Mouse (Mus musculus): ENCODE measurements around the gene Rbpms2. TPM values are rescaled to one million over a fixed set of nuclear protein-coding genes. Genes with fewer than 3 reads are reported as not detected.
"Not testable (repeated sequence)": the region's sequence is repeated elsewhere in the genome, so short reads cannot be mapped to it uniquely, and the experiment has no call there.

Rbpms2 gene
- polyA plus RNA-seq, 1 experiment from 2014 or later: 6.5 TPM

DNA sequence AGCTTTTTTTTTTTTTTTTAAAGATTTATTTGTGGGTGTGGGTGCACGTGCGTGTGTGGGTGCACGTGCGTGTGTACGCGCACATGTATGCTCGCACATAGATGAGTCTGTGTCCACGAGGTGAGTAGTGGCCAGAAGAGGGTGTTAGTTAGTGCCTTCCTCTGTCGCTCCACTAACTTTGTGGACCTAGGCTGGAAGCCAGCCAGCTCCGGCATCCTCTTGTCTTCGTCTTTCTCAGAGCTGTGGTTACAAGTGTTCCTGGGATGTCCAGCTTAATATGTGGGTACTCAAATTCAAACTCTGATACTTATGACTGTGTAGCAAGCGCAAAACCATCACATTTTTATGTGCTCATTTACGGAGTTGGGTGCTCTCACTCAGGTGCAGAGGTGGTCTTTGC lies 19.3 kb downstream of the Rbpms2 start:
- WGBS: 84% methylated on average over 13 of the region's 13 CpGs
- H3K9ac ChIP-seq (replicated peaks; ENCODE audit: low read depth): no peak overlapping the region

DNA sequence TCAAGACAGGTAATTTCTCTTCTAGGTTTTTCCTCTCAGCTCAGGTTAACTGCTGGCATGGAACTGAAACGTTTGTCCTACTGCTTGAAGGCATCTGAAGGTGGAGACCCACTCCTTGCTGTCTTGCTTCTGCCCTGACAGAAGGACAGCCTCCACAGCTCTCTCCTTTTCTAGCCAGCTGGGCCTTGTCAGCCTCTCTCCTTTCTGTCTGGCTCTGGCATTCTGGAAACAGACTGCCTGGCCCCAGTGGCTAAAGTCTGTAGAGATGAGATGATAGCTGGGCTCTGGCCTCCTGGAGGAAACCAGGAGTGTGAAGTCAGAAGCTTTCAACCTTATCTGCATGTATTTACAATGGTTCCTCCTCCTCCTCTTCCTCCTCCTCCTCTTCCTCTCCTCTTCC lies 20.5 kb downstream of the Rbpms2 start:
- Histone ChIP-seq H3K4me2 (replicated peaks; ENCODE audit: low read depth, low read length) (no peak overlapping the region), H3K4me3 (ENCODE audit: low read depth, low read length) (no peak overlapping the region), H3K27me3 (replicated peaks; ENCODE audit: insufficient read depth, low read length) (no peaks in the 10 kb centered on the region), H3K27ac (ENCODE audit: low read length) (no peak overlapping the region), H3K9me3 (ENCODE audit: low read length) (no peaks in the 10 kb centered on the region), H3K4me1 (ENCODE audit: insufficient read depth, low read depth, low read length) (no peaks in the 10 kb centered on the region), H3K9ac (replicated peaks; ENCODE audit: low read depth) (no peak overlapping the region), H3K36me3 (ENCODE audit: insufficient read depth, low read length) (no peaks in the 10 kb centered on the region)
- 10% methylated on average over 1 of the region's 1 CpGs for WGBS
- peak; percentile 62 for DNase-seq (ENCODE audit: low spot score)
- peak; percentile 73 for ATAC-seq
- no peak for TF ChIP-seq CTCF (IDR thresholded peaks at IDR 0.05)
- TF ChIP-seq EP300 (IDR thresholded peaks at IDR 0.05): no peak

More for the DNA sequence above, 19.3 kb downstream of the Rbpms2 start:
- TF ChIP-seq CTCF (IDR thresholded peaks at IDR 0.05): no peak
- no peak for TF ChIP-seq EP300 (IDR thresholded peaks at IDR 0.05)
- no peaks in the 10 kb centered on the region for H3K9me3 ChIP-seq (ENCODE audit: low read length)
- no peaks in the 10 kb centered on the region for H3K4me1 ChIP-seq (ENCODE audit: insufficient read depth, low read depth, low read length)
- ATAC-seq (no peak), DNase-seq (ENCODE audit: low spot score) (no peak)
- no peak overlapping the region for H3K27ac ChIP-seq (ENCODE audit: low read length)
- no peak overlapping the region for H3K4me2 ChIP-seq (replicated peaks; ENCODE audit: low read depth, low read length)
- H3K4me3 ChIP-seq (ENCODE audit: low read depth, low read length): no peak overlapping the region
- no peaks in the 10 kb centered on the region for H3K27me3 ChIP-seq (replicated peaks; ENCODE audit: insufficient read depth, low read length)
- H3K36me3 ChIP-seq (ENCODE audit: insufficient read depth, low read length): no peaks in the 10 kb centered on the region

DNA sequence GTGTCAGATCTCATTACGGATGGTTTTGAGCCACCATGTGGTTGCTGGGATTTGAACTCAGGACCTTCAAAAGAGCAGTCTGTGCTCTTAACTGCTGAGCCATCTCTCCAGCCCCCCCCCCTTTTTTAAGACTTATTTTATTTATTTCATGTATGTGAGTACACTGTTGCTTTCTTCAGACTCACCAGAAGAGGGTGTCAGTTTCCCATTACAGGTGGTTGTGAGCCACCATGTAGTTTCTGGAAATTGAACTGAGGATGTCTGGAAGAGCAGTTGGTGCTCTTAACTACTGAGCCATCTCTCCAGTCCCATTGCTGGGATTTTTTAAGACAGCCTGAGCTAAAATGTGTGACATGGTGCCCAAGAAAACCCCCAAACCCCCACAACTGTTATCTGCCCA lies 22.5 kb downstream of the Rbpms2 start:
- WGBS: 70% methylated on average over 1 of the region's 1 CpGs
- TF ChIP-seq CTCF (IDR thresholded peaks at IDR 0.05): peak; percentile 47

DNA sequence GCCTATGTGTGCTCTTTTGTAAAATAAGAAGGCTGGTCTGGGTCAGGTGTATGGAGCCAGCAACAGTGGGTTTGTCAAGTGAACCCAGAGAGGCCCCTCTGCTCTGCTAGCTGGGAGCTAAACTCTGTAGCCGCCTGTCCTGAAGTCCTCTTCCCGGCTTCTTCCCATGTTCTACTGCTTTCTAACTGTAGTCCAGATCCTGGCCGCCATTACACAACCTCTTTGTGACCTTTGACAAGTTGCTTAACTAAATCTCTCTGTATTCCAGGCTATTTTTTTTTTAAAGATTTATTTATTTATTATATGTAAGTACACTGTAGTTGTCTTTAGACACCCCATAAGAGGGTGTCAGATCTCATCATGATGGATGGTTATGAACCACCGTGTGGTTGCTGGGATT lies 24.3 kb downstream of the Rbpms2 start:
- Histone ChIP-seq H3K36me3 (ENCODE audit: insufficient read depth, low read length) (no peaks in the 10 kb centered on the region), H3K4me1 (ENCODE audit: insufficient read depth, low read depth, low read length) (no peaks in the 10 kb centered on the region), H3K9me3 (ENCODE audit: low read length) (no peaks in the 10 kb centered on the region), H3K27me3 (replicated peaks; ENCODE audit: insufficient read depth, low read length) (no peaks in the 10 kb centered on the region), H3K4me2 (replicated peaks; ENCODE audit: low read depth, low read length) (no peak overlapping the region), H3K9ac (replicated peaks; ENCODE audit: low read depth) (no peak overlapping the region), H3K4me3 (ENCODE audit: low read depth, low read length) (no peak overlapping the region), H3K27ac (ENCODE audit: low read length) (no peak overlapping the region)
- WGBS: 87% methylated on average over 4 of the region's 4 CpGs
- no peak for DNase-seq (ENCODE audit: low spot score)
- no peak for ATAC-seq
- TF ChIP-seq EP300 (IDR thresholded peaks at IDR 0.05) (no peak), CTCF (IDR thresholded peaks at IDR 0.05) (no peak)

More for the DNA sequence above, 22.5 kb downstream of the Rbpms2 start:
- H3K9ac ChIP-seq (replicated peaks; ENCODE audit: low read depth); H3K36me3 ChIP-seq (ENCODE audit: insufficient read depth, low read length); H3K27ac ChIP-seq (ENCODE audit: low read length); H3K4me2 ChIP-seq (replicated peaks; ENCODE audit: low read depth, low read length); H3K4me3 ChIP-seq (ENCODE audit: low read depth, low read length); H3K27me3 ChIP-seq (replicated peaks; ENCODE audit: insufficient read depth, low read length); ATAC-seq; H3K4me1 ChIP-seq (ENCODE audit: insufficient read depth, low read depth, low read length); H3K9me3 ChIP-seq (ENCODE audit: low read length); DNase-seq (ENCODE audit: low spot score): not testable (repeated sequence)

DNA sequence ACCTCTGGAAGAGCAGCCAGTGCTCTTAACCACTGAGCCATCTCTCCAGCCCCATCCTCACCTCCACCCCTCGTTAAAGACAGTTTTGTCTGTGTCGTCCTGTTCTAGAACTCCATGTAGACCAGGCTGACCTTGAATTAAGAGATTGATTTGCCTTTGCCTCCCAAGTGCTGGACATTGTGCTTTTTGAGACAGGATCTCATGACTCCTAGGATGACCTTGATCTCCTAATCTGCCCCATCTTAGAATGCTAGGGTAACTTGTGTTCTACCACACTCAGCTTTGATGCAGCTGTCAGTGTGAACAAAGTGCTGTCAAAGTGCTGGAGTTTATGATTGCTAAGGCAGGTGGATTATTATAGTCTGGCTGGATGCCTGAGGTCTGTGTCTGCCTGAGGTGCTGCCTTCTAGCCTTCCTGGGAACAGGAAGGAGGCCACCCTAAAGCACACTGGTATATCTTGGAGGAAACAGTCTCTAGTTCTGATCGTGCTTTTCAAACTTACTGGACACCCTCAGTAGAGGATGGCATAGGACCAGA lies 25.3 kb downstream of the Rbpms2 start:
- no peak for DNase-seq (ENCODE audit: low spot score)
- H3K27me3 ChIP-seq (replicated peaks; ENCODE audit: insufficient read depth, low read length): no peaks in the 10 kb centered on the region
- WGBS: 82% methylated on average over 3 of the region's 3 CpGs
- no peak overlapping the region for H3K27ac ChIP-seq (ENCODE audit: low read length)
- H3K4me3 ChIP-seq (ENCODE audit: low read depth, low read length): no peak overlapping the region
- no peak for ATAC-seq
- H3K36me3 ChIP-seq (ENCODE audit: insufficient read depth, low read length): no peaks in the 10 kb centered on the region
- no peaks in the 10 kb centered on the region for H3K4me1 ChIP-seq (ENCODE audit: insufficient read depth, low read depth, low read length)
- no peak overlapping the region for H3K9ac ChIP-seq (replicated peaks; ENCODE audit: low read depth)
- H3K9me3 ChIP-seq (ENCODE audit: low read length): no peaks in the 10 kb centered on the region
- no peak for TF ChIP-seq EP300 (IDR thresholded peaks at IDR 0.05)
- TF ChIP-seq CTCF (IDR thresholded peaks at IDR 0.05): no peak
- no peak overlapping the region for H3K4me2 ChIP-seq (replicated peaks; ENCODE audit: low read depth, low read length)

DNA sequence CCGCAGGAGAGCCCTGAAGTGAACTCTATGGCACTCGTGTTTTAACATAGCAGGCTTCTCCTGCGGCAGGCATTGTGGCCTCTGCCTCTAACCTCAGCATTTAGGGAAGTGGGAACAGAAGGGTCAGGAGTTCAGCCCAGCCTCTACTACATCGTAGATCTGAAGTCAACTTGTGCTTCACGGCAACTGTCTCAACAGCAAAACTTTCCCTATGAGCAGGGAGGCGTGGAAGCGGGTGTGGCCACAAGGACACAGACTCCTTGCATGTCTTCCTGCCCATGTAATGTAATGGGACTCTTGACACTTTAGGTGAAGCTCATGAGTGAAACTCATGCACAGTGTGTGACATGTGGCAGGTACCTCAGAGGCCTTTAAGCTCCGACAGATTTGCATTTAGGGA lies 26.1 kb downstream of the Rbpms2 start:
- TF ChIP-seq EP300 (IDR thresholded peaks at IDR 0.05) (no peak), CTCF (IDR thresholded peaks at IDR 0.05) (no peak)
- Histone ChIP-seq H3K4me1 (ENCODE audit: insufficient read depth, low read depth, low read length) (no peaks in the 10 kb centered on the region), H3K4me2 (replicated peaks; ENCODE audit: low read depth, low read length) (no peak overlapping the region), H3K9ac (replicated peaks; ENCODE audit: low read depth) (no peak overlapping the region), H3K27ac (ENCODE audit: low read length) (no peak overlapping the region), H3K27me3 (replicated peaks; ENCODE audit: insufficient read depth, low read length) (no peaks in the 10 kb centered on the region), H3K9me3 (ENCODE audit: low read length) (no peaks in the 10 kb centered on the region), H3K36me3 (ENCODE audit: insufficient read depth, low read length) (no peaks in the 10 kb centered on the region), H3K4me3 (ENCODE audit: low read depth, low read length) (no peak overlapping the region)
- WGBS: 79% methylated on average over 8 of the region's 8 CpGs
- ATAC-seq: no peak
- no peak for DNase-seq (ENCODE audit: low spot score)

DNA sequence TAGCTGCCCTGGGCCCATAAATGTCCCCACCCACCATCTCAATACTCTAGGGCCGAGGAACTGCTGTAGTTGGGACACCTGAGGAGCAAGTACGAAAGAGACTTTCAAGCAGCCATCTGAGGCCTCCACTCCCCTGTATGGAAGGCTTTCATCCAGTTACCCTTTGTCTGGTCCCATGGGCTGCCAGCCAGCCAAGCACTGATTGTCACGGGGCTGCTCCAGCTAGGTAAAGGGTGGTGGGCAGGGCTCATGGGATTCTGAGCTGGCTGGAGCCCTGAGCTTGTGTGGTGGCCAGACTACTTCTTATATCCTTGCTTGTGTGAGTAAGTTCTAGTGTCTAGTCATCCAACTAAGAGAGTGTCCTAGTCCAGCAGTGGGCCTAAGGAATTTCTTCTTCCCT lies 27.8 kb downstream of the Rbpms2 start:
- H3K9ac ChIP-seq (replicated peaks; ENCODE audit: low read depth): no peak overlapping the region
- H3K36me3 ChIP-seq (ENCODE audit: insufficient read depth, low read length): no peaks in the 10 kb centered on the region
- no peaks in the 10 kb centered on the region for H3K4me1 ChIP-seq (ENCODE audit: insufficient read depth, low read depth, low read length)
- H3K27ac ChIP-seq (ENCODE audit: low read length): no peak overlapping the region
- ATAC-seq: no peak
- no peaks in the 10 kb centered on the region for H3K9me3 ChIP-seq (ENCODE audit: low read length)
- H3K4me2 ChIP-seq (replicated peaks; ENCODE audit: low read depth, low read length): no peak overlapping the region
- DNase-seq (ENCODE audit: low spot score): no peak
- no peak overlapping the region for H3K4me3 ChIP-seq (ENCODE audit: low read depth, low read length)
- TF ChIP-seq CTCF (IDR thresholded peaks at IDR 0.05) (no peak), EP300 (IDR thresholded peaks at IDR 0.05) (no peak)
- no peaks in the 10 kb centered on the region for H3K27me3 ChIP-seq (replicated peaks; ENCODE audit: insufficient read depth, low read length)
- WGBS: 88% methylated on average over 3 of the region's 3 CpGs

All from lung, postnatal 0 days (tissue).